Mouse (Mus musculus) heart, adult 2 months (tissue): ENCODE measurements at regions not wholly inside any gene's neighbourhood (a gene's known extent, or its start where the extent isn't known, plus 50 kb on each side); places are given as distances from the start of the nearest gene placed in this dataset.

Experiments
- DNase-seq, 2 experiments: peaks; one replicate each; pipeline ENCODE4 v3.0.0; 2021
- H3K27ac ChIP-seq: fragments of 200-600 bp; 2 replicates; pipeline ENCODE4 v1.8.1; 2022
- H3K27me3 ChIP-seq: fragments of 200-500 bp; 2 replicates; pipeline ENCODE4 v1.6.1; 2012; ENCODE audit warnings: mild to moderate bottlenecking, low read length, inconsistent platforms, mixed read lengths; ENCODE audit not compliant: control insufficient read depth, insufficient read depth
- H3K36me3 ChIP-seq: fragments of 200-500 bp; 2 replicates; pipeline ENCODE4 v1.6.1; 2012; ENCODE audit warnings: low read length, inconsistent platforms; ENCODE audit not compliant: control insufficient read depth, insufficient read depth
- H3K4me1 ChIP-seq: fragments of 200-500 bp; 2 replicates; pipeline ENCODE4 v1.6.1; 2011; ENCODE audit warnings: low read length; ENCODE audit not compliant: control insufficient read depth, insufficient read depth
- H3K4me3 ChIP-seq: fragments of 200-600 bp; 2 replicates; pipeline ENCODE4 v1.8.1; 2022
- H3K79me2 ChIP-seq: fragments of 200-500 bp; replicated peaks from 2 replicates; pipeline ENCODE4 v1.6.1; 2012; ENCODE audit warnings: mild to moderate bottlenecking, inconsistent platforms, low read length, moderate library complexity, mixed read lengths; ENCODE audit not compliant: control insufficient read depth, insufficient read depth
- H3K9ac ChIP-seq: fragments of 200-500 bp; 2 replicates; pipeline ENCODE4 v1.6.1; 2012; ENCODE audit warnings: low read depth, mild to moderate bottlenecking, control low read depth, inconsistent platforms, low read length, mixed read lengths
- CTCF ChIP-seq: fragments of 200-600 bp; IDR thresholded peaks from 2 replicates; pipeline ENCODE4 v1.8.1; 2022; ENCODE audit warnings: antibody characterized with exemption, mild to moderate bottlenecking, moderate library complexity
- EP300 ChIP-seq: fragments of 200-500 bp; IDR thresholded peaks from 2 replicates; pipeline ENCODE4 v1.6.1; 2011; ENCODE audit warnings: low read depth, low read length, control low read depth; ENCODE audit not compliant: insufficient read depth
- POLR2A ChIP-seq: fragments of 200-500 bp; IDR thresholded peaks from 2 replicates; pipeline ENCODE4 v1.6.1; 2011; ENCODE audit warnings: mild to moderate bottlenecking, low read depth, low read length, control low read depth; ENCODE audit not compliant: insufficient read depth
- WGBS: fragments of 180-500 bp; shearing (Covaris S2); methylation state at CpG from one replicate; pipeline ENCODE4 v1.1.7; 2018; 5-methylcytosine and 5-hydroxymethylcytosine counted together
- intact Hi-C: fragments of 180-260 bp; cut with DNase I; formaldehyde crosslinking; loops from one replicate; pipeline ENCODE4 v1.15.1; 2025

- H3K27ac ChIP-seq, result no peak overlapping the region
- no peak overlapping the region for H3K9ac ChIP-seq
- H3K36me3 ChIP-seq, result no peaks in the 10 kb centered on the region
- no peaks in the 10 kb centered on the region for H3K27me3 ChIP-seq
- DNase-seq, result no peak
- no peak for TF ChIP-seq EP300
- no peak for TF ChIP-seq POLR2A
- TF ChIP-seq CTCF, result no peak
- H3K4me3 ChIP-seq, result no peak overlapping the region
- intact Hi-C loops, result no loop called here
- H3K79me2 ChIP-seq, result no peaks in the 10 kb centered on the region
- H3K4me1 ChIP-seq, result no peaks in the 10 kb centered on the region
- WGBS, result 67% methylated on average over 4 of the region's 4 CpGs
Observed at GRCm38 (mm10) chr6:98748618-98749017, 406.1 kb upstream of the Gm765 start.

DNA sequence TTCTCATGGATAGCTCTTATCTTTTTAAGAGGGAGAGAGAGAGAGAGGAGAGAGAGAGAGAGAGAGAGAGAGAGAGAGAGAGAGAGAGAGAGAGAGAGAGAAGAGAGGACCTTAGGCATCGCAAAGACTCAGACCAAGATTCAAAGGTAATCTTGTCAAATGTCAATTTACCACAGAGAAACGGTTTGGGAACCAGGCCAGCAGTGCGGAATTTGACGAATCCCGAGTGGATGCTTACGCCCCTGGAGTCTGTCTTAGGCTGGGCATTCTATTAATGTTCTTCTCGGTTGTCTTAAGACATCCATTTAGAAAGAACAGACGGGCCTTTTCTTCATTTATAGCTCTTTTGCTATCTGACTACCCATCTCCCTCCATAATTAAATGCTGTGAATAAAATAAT lies 404.4 kb upstream of the Gm765 start:
- no peaks in the 10 kb centered on the region for H3K27me3 ChIP-seq
- H3K9ac ChIP-seq, result no peak overlapping the region
- no peak overlapping the region for H3K27ac ChIP-seq
- WGBS, result 26% methylated on average over 8 of the region's 8 CpGs
- no peak for TF ChIP-seq CTCF
- no peak for TF ChIP-seq EP300
- no peak for TF ChIP-seq POLR2A
- H3K79me2 ChIP-seq, result no peaks in the 10 kb centered on the region
- H3K36me3 ChIP-seq, result no peaks in the 10 kb centered on the region
- intact Hi-C loops, result no loop called here
- H3K4me3 ChIP-seq, result no peak overlapping the region
- DNase-seq, result no peak
- H3K4me1 ChIP-seq, result no peaks in the 10 kb centered on the region

DNA sequence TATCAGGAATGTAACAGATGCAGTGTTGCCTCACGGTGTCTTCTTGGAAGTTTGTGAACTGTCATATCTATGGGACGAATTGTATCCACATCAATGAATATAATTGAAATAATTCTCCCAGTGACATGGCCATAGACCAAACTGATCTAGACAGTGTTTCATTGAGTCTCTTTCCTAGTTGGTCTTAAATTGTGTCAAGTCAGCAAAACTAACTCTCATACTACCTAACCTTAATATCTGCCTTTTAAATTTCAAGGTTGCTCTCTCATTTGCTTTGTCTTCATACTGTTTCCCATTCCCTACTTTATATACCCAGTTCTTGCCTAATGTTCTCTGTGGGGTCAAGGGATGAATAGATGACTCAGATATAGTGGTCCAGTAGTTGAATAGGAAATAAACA lies 397.9 kb upstream of the Gm765 start:
- WGBS, result 91% methylated on average over 2 of the region's 2 CpGs
- TF ChIP-seq EP300 (no peak), POLR2A (no peak), CTCF (no peak)
- Histone ChIP-seq H3K79me2 (no peaks in the 10 kb centered on the region), H3K27me3 (no peaks in the 10 kb centered on the region), H3K4me3 (no peak overlapping the region), H3K9ac (no peak overlapping the region), H3K36me3 (no peaks in the 10 kb centered on the region), H3K4me1 (no peaks in the 10 kb centered on the region), H3K27ac (no peak overlapping the region)
- intact Hi-C loops, result no loop called here
- no peak for DNase-seq

- Histone ChIP-seq H3K27me3 (no peaks in the 10 kb centered on the region), H3K4me1 (no peaks in the 10 kb centered on the region), H3K4me3 (no peak overlapping the region), H3K27ac (no peak overlapping the region), H3K79me2 (no peaks in the 10 kb centered on the region), H3K36me3 (no peaks in the 10 kb centered on the region), H3K9ac (no peak overlapping the region)
- DNase-seq, result no peak
- TF ChIP-seq EP300 (no peak), CTCF (no peak), POLR2A (no peak)
- intact Hi-C loops, result no loop called here
Observed at GRCm38 (mm10) chr6:98731010-98731530, 388.5 kb upstream of the Gm765 start.

GRCm38 (mm10) chr6:98726605-98727144 lies 384.1 kb upstream of the Gm765 start:
- WGBS, result 71% methylated on average over 5 of the region's 5 CpGs
- no peak overlapping the region for H3K9ac ChIP-seq

GRCm38 (mm10) chr6:98704887-98705622 lies 362.5 kb upstream of the Gm765 start:
- Histone ChIP-seq H3K79me2 (no peaks in the 10 kb centered on the region), H3K9ac (no peak overlapping the region), H3K4me3 (no peak overlapping the region), H3K36me3 (no peaks in the 10 kb centered on the region), H3K27me3 (no peaks in the 10 kb centered on the region), H3K27ac (no peak overlapping the region), H3K4me1 (no peaks in the 10 kb centered on the region)
- TF ChIP-seq CTCF (no peak), EP300 (no peak), POLR2A (no peak)
- DNase-seq, result no peak
- 62% methylated on average over 14 of the region's 14 CpGs for WGBS
- intact Hi-C loops, result no loop called here

More at GRCm38 (mm10) chr6:98726605-98727144, 384.1 kb upstream of the Gm765 start:
- no peaks in the 10 kb centered on the region for H3K36me3 ChIP-seq
- no peaks in the 10 kb centered on the region for H3K79me2 ChIP-seq
- DNase-seq, result no peak
- H3K27me3 ChIP-seq, result no peaks in the 10 kb centered on the region
- H3K27ac ChIP-seq, result no peak overlapping the region
- intact Hi-C loops, result no loop called here
- TF ChIP-seq EP300 (no peak), CTCF (no peak), POLR2A (no peak)
- H3K4me3 ChIP-seq, result no peak overlapping the region
- H3K4me1 ChIP-seq, result no peaks in the 10 kb centered on the region
